Mouse (Mus musculus) liver, postnatal 0 days (tissue): Measurements from ENCODE around the gene Ptrhd1. TPM values are rescaled to one million over a fixed set of nuclear protein-coding genes. Genes with fewer than 3 reads are reported as not detected.
"Not testable (repeated sequence)": the region's sequence is repeated elsewhere in the genome, so short reads cannot be mapped to it uniquely, and the experiment has no call there.

ENCODE experiments used
- ATAC-seq: fragments of 200-750 bp; cut with Nextera tagmentation; 2 replicates; pipeline ENCODE4 v1.8.0; 2017; ENCODE audit warnings: mild to moderate bottlenecking, moderate library complexity
- DNase-seq: peaks from one replicate; pipeline ENCODE4 v3.0.0-alpha.2; 2016
- H3K27ac ChIP-seq: fragments of 300-500 bp; sonication (generic); 2 replicates; pipeline ENCODE4 v1.5.1; 2014; ENCODE audit warnings: antibody characterized with exemption, moderate library complexity, mild to moderate bottlenecking, low read depth
- H3K27me3 ChIP-seq: fragments of 300-500 bp; sonication (generic); 2 replicates; pipeline ENCODE4 v1.6.1; 2014; ENCODE audit warnings: low read length, control low read depth, mixed read lengths; ENCODE audit not compliant: insufficient read depth
- H3K36me3 ChIP-seq: fragments of 300-500 bp; sonication (generic); replicated peaks from 2 replicates; pipeline ENCODE4 v1.6.1; 2014; ENCODE audit warnings: mild to moderate bottlenecking, control low read depth, low read length, moderate library complexity, mixed read lengths; ENCODE audit not compliant: insufficient read depth
- H3K4me1 ChIP-seq: fragments of 300-500 bp; sonication (generic); 2 replicates; pipeline ENCODE4 v1.6.1; 2014; ENCODE audit warnings: antibody characterized with exemption, mild to moderate bottlenecking, control low read depth; ENCODE audit not compliant: insufficient read depth
- H3K4me2 ChIP-seq: fragments of 300-500 bp; sonication (generic); 2 replicates; pipeline ENCODE4 v1.6.1; 2014; ENCODE audit warnings: low read depth, mild to moderate bottlenecking, low read length, moderate library complexity, mixed read lengths
- H3K4me3 ChIP-seq: fragments of 300-500 bp; sonication (generic); 2 replicates; pipeline ENCODE4 v1.5.1; 2014; ENCODE audit warnings: low read depth, low read length
- H3K9ac ChIP-seq: fragments of 300-500 bp; sonication (generic); replicated peaks from 2 replicates; pipeline ENCODE4 v1.6.1; 2014; ENCODE audit warnings: mild to moderate bottlenecking, moderate library complexity
- H3K9me3 ChIP-seq: fragments of 300-500 bp; sonication (generic); 2 replicates; pipeline ENCODE4 v1.6.1; 2016; ENCODE audit warnings: mild to moderate bottlenecking, control low read depth, low read length, mixed read lengths
- CTCF ChIP-seq: sonication (generic); IDR thresholded peaks from 2 replicates; pipeline ENCODE4 v1.5.1; 2016; ENCODE audit warnings: antibody characterized with exemption, low read depth
- EP300 ChIP-seq: IDR thresholded peaks from 2 replicates; pipeline ENCODE4 v1.6.1; 2016; ENCODE audit warnings: antibody characterized with exemption, low read depth, mild to moderate bottlenecking
- WGBS: fragments of 180-500 bp; shearing (Covaris S2); extraction: QIAGEN DNeasy Blood & Tissue Kit; methylation state at CpG from one replicate; pipeline ENCODE4 v1.1.7; 2014; ENCODE audit not compliant: insufficient replicate concordance; 5-methylcytosine and 5-hydroxymethylcytosine counted together
- polyA plus RNA-seq: library from polyadenylated mRNA; unstranded; fragments of >200 nt; fragmentation: Nextera tagmentation; extraction: Ambion mirVana; gene quantifications from 2 replicates; pipeline ENCODE4 v1.2.1, GENCODE M21; 2015

The Ptrhd1 gene
- polyA plus RNA-seq, 1 experiment from 2014 or later: 2.7 TPM

GRCm38 (mm10) chr12:4232777-4233176 is 1.1 kb upstream of the Ptrhd1 start:
- no peaks in the 10 kb centered on the region for H3K9me3 ChIP-seq
- TF ChIP-seq CTCF (no peak), EP300 (no peak)
- WGBS: 16% methylated on average over 4 of the region's 4 CpGs
- ATAC-seq (no peak), DNase-seq (no peak)
- peak overlapping the region; percentile 68 for H3K4me2 ChIP-seq
- H3K27ac ChIP-seq: no peak overlapping the region
- peak overlapping the region; percentile 90 for H3K4me3 ChIP-seq
- no peaks in the 10 kb centered on the region for H3K27me3 ChIP-seq
- H3K4me1 ChIP-seq: peaks cover 10% of the 10 kb centered on the region
- peaks cover 26% of the 10 kb centered on the region for H3K36me3 ChIP-seq
- H3K9ac ChIP-seq: peak overlapping the region; percentile 79

GRCm38 (mm10) chr12:4237481-4237880 is 3.7 kb downstream of the Ptrhd1 start:
- Histone ChIP-seq H3K27me3 (no peaks in the 10 kb centered on the region), H3K4me2 (no peak overlapping the region), H3K9ac (no peak overlapping the region), H3K27ac (no peak overlapping the region), H3K9me3 (no peaks in the 10 kb centered on the region), H3K36me3 (no peaks in the 10 kb centered on the region), H3K4me1 (peaks cover 10% of the 10 kb centered on the region), H3K4me3 (no peak overlapping the region)
- DNase-seq (no peak), ATAC-seq (no peak)
- 90% methylated on average over 15 of the region's 15 CpGs for WGBS
- TF ChIP-seq CTCF: no peak
- TF ChIP-seq EP300: no peak

- H3K9me3 ChIP-seq, H3K4me3 ChIP-seq, DNase-seq, ATAC-seq, H3K4me2 ChIP-seq, H3K9ac ChIP-seq, H3K4me1 ChIP-seq, H3K36me3 ChIP-seq, H3K27ac ChIP-seq, H3K27me3 ChIP-seq: not testable (repeated sequence)
- 64% methylated on average over 7 of the region's 8 CpGs for WGBS
Measured at GRCm38 (mm10) chr12:4240281-4240680, 6.5 kb downstream of the Ptrhd1 start.

GRCm38 (mm10) chr12:4243805-4244204 is 10.0 kb downstream of the Ptrhd1 start:
- H3K4me3 ChIP-seq: no peak overlapping the region
- H3K9me3 ChIP-seq: no peaks in the 10 kb centered on the region
- no peaks in the 10 kb centered on the region for H3K4me1 ChIP-seq
- 0 out of 2 replicates have a peak, but pooled peaks cover 4% of the 10 kb centered on the region for H3K36me3 ChIP-seq
- 64% methylated on average over 2 of the region's 2 CpGs for WGBS
- DNase-seq: no peak
- TF ChIP-seq EP300 (no peak), CTCF (no peak)
- H3K27ac ChIP-seq: no peak overlapping the region
- H3K4me2 ChIP-seq: no peak overlapping the region
- H3K9ac ChIP-seq: no peak overlapping the region
- no peak for ATAC-seq
- no peaks in the 10 kb centered on the region for H3K27me3 ChIP-seq

- TF ChIP-seq CTCF (no peak), EP300 (no peak)
- ATAC-seq: no peak
- WGBS: 77% methylated on average over 10 of the region's 10 CpGs
Measured at GRCm38 (mm10) chr12:4245742-4246141, 11.9 kb downstream of the Ptrhd1 start.

GRCm38 (mm10) chr12:4249786-4250185 is 16.0 kb downstream of the Ptrhd1 start:
- H3K36me3 ChIP-seq: 0 out of 2 replicates have a peak, but pooled peaks cover 4% of the 10 kb centered on the region
- H3K4me3 ChIP-seq: no peak overlapping the region
- H3K9me3 ChIP-seq: no peaks in the 10 kb centered on the region
- no peak for TF ChIP-seq EP300
- no peak for TF ChIP-seq CTCF
- H3K27me3 ChIP-seq: no peaks in the 10 kb centered on the region
- no peak overlapping the region for H3K4me2 ChIP-seq
- DNase-seq: no peak
- H3K27ac ChIP-seq: no peak overlapping the region
- H3K9ac ChIP-seq: no peak overlapping the region
- WGBS: 81% methylated on average over 6 of the region's 6 CpGs
- H3K4me1 ChIP-seq: no peaks in the 10 kb centered on the region
- no peak for ATAC-seq

More at GRCm38 (mm10) chr12:4245742-4246141, 11.9 kb downstream of the Ptrhd1 start:
- no peaks in the 10 kb centered on the region for H3K27me3 ChIP-seq
- no peaks in the 10 kb centered on the region for H3K9me3 ChIP-seq
- 0 out of 2 replicates have a peak, but pooled peaks cover 4% of the 10 kb centered on the region for H3K36me3 ChIP-seq
- no peak overlapping the region for H3K9ac ChIP-seq
- H3K4me2 ChIP-seq: no peak overlapping the region
- no peak overlapping the region for H3K27ac ChIP-seq
- no peaks in the 10 kb centered on the region for H3K4me1 ChIP-seq
- no peak for DNase-seq
- no peak overlapping the region for H3K4me3 ChIP-seq
